ENCODE assay signal across 10 mouse cellular contexts in the genomic region with DNA sequence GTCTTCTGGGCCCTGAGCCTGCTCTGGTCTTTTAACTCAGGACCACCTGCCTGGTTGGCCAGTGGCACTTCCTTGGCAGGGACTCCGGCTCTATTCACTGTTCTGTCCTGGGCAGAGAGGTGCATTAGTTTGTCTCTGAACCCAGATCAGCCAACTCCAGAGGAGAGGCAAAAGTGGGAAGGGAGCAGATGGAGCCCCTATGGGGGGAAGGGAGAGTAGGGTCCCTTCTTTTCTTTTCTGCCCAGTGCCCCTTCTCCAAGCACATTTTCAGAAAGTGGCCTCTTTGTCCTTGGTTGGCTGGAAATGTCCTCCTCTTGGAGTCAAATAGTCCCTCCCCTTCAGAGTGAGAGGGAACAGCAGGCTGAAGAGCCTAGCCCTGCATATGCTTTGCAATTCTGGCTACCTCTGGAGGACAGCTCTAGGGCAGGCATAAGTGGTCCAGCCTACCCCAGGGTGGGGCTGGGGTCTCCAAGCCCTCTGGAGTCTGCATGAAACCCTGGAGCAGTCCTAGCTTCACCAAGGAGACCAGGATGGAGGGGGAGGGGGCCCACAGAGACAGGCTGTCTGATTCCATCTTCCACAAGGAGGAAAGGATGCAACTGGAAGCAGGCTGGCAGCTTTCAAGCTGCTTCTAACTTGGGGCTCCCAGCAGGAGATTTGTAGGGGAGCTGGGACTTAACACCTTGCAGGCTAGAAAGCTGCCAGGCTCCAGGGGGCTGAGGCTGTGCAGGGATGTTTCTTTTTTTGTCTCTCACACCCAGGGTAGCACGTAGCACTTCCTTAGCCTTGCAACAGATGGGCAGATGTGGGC. TPM values are rescaled to one million over a fixed set of nuclear protein-coding genes. Genes with fewer than 3 reads are reported as not detected.
DNase-seq lines count a peak whose midpoint lies in the region; ATAC-seq and TF ChIP-seq lines count a peak whose summit lies in the region.
"Had no signal": no experiment of that assay in that cellular context is flagged by ENCODE, and none has a peak within 500 bp of the region (broad histone marks: within the 10 kb centered on the region; RNA-seq: fewer than 3 reads in every experiment).

No protein-coding gene starts in this region.

- no peaks in the 10 kb centered on the region for H3K9me3 ChIP-seq in embryonic facial prominence, embryonic 12.5 days
- H3K9me3 ChIP-seq in embryonic facial prominence, embryonic 10.5 days: no peaks in the 10 kb centered on the region
- H3K9me3 ChIP-seq in forebrain, postnatal 0 days (ENCODE audit: low read length): no peaks in the 10 kb centered on the region
- no peaks in the 10 kb centered on the region for H3K9me3 ChIP-seq in neural tube, embryonic 15.5 days (replicated peaks)
- H3K9me3 ChIP-seq: megakaryocyte, embryonic 14.5 days had no signal

- no peak overlapping the region for H3K27ac ChIP-seq in embryonic facial prominence, embryonic 12.5 days
- no peak overlapping the region; the same call in 1 of the 2 replicates for H3K27ac ChIP-seq in embryonic facial prominence, embryonic 10.5 days (replicated peaks)
- peak overlapping the region; percentile 59 for H3K27ac ChIP-seq in forebrain, postnatal 0 days (ENCODE audit: low read depth, low read length)
- H3K27ac ChIP-seq in neural tube, embryonic 15.5 days (replicated peaks): peak overlapping the region; percentile 56

- TF ChIP-seq CTCF in forebrain, postnatal 0 days (IDR thresholded peaks at IDR 0.05; ENCODE audit: low read depth): peak; percentile 15

- 36% methylated on average over 2 of the region's 2 CpGs for WGBS in embryonic facial prominence, embryonic 12.5 days
- 41% methylated on average over 2 of the region's 2 CpGs for WGBS in embryonic facial prominence, embryonic 10.5 days
- 13% methylated on average over 2 of the region's 2 CpGs for WGBS in forebrain, postnatal 0 days
- WGBS in neural tube, embryonic 15.5 days: 35% methylated on average over 2 of the region's 2 CpGs

- no peak overlapping the region for H3K9ac ChIP-seq in embryonic facial prominence, embryonic 12.5 days
- 0 out of 2 replicates have a peak overlapping the region, but pooled peaks have one; percentile 14 for H3K9ac ChIP-seq in forebrain, postnatal 0 days
- no peak overlapping the region for H3K9ac ChIP-seq in neural tube, embryonic 15.5 days (replicated peaks)

- no peaks in the 10 kb centered on the region for H3K36me3 ChIP-seq in embryonic facial prominence, embryonic 12.5 days
- no peaks in the 10 kb centered on the region for H3K36me3 ChIP-seq in embryonic facial prominence, embryonic 10.5 days (replicated peaks)
- no peaks in the 10 kb centered on the region for H3K36me3 ChIP-seq in forebrain, postnatal 0 days (ENCODE audit: insufficient read depth)
- H3K36me3 ChIP-seq in neural tube, embryonic 15.5 days: no peaks in the 10 kb centered on the region

- H3K4me2 ChIP-seq in embryonic facial prominence, embryonic 12.5 days (replicated peaks): no peak overlapping the region
- no peak overlapping the region for H3K4me2 ChIP-seq in forebrain, postnatal 0 days (ENCODE audit: low read depth)
- no peak overlapping the region for H3K4me2 ChIP-seq in neural tube, embryonic 15.5 days

- H3K4me1 ChIP-seq in embryonic facial prominence, embryonic 12.5 days: 0 out of 2 replicates have a peak, but pooled peaks cover 6% of the 10 kb centered on the region
- peaks cover 10% of the 10 kb centered on the region for H3K4me1 ChIP-seq in embryonic facial prominence, embryonic 10.5 days
- H3K4me1 ChIP-seq in forebrain, postnatal 0 days (ENCODE audit: insufficient read depth): peaks cover 7% of the 10 kb centered on the region; the same call in 1 of the 2 replicates
- H3K4me1 ChIP-seq in neural tube, embryonic 15.5 days: peaks cover 8% of the 10 kb centered on the region

- DNase-seq in embryonic facial prominence, embryonic 10.5 days (ENCODE audit: low spot score): no peak
- peak; percentile 62 for DNase-seq in forebrain, postnatal 0 days
- peak; percentile 17 to 47 for DNase-seq in layer of hippocampus, postnatal 25 days (ENCODE audit: extremely low spot score in 1 of 2, low spot score in 1 of 2)
- no peak for DNase-seq in gastrocnemius, adult 8-10 months (ENCODE audit: low spot score in 2 of 2)
- no peak for DNase-seq in adipocyte (ENCODE audit: low spot score)
- no peak for DNase-seq in spleen, adult 12 weeks (ENCODE audit: low spot score)

- H3K27me3 ChIP-seq in embryonic facial prominence, embryonic 12.5 days: no peaks in the 10 kb centered on the region
- H3K27me3 ChIP-seq in embryonic facial prominence, embryonic 10.5 days (replicated peaks; ENCODE audit: low read depth, poor library complexity, severe bottlenecking): no peaks in the 10 kb centered on the region
- no peaks in the 10 kb centered on the region for H3K27me3 ChIP-seq in forebrain, postnatal 0 days (ENCODE audit: insufficient read depth, low read length)
- no peaks in the 10 kb centered on the region for H3K27me3 ChIP-seq in neural tube, embryonic 15.5 days (replicated peaks)

- ATAC-seq in embryonic facial prominence, embryonic 12.5 days (ENCODE audit: insufficient number of reproducible peaks, insufficient read depth, low FRiP score, low TSS enrichment): 0 out of 2 replicates have a peak, but pooled peaks have one; percentile 35
- peak; percentile 89 for ATAC-seq in forebrain, postnatal 0 days
- peak; percentile 84 for ATAC-seq in neural tube, embryonic 15.5 days (ENCODE audit: low FRiP score)

- H3K4me3 ChIP-seq in embryonic facial prominence, embryonic 12.5 days: no peak overlapping the region
- H3K4me3 ChIP-seq in embryonic facial prominence, embryonic 10.5 days: no peak overlapping the region
- H3K4me3 ChIP-seq in forebrain, postnatal 0 days (ENCODE audit: low read depth, low read length): no peak overlapping the region
- no peak overlapping the region for H3K4me3 ChIP-seq in neural tube, embryonic 15.5 days (replicated peaks)
- H3K4me3 ChIP-seq: megakaryocyte, embryonic 14.5 days had no signal

RNA-seq across cellular contexts. Expression of gene Pamr1, which starts 49.3 kb away (rescaled TPM):
- 9.1 and 11.4 TPM in 2 replicates for polyA plus RNA-seq in embryonic facial prominence, embryonic 12.5 days (2016; fragmentation: Nextera tagmentation; extraction: Ambion mirVana)
- 0.44 and 0.64 TPM in 2 replicates for polyA plus RNA-seq in embryonic facial prominence, embryonic 10.5 days (2016; fragmentation: Nextera tagmentation; extraction: Ambion mirVana)
- 4.2 and 6.5 TPM in 2 replicates for total RNA-seq in forebrain, postnatal 0 days (2014; rRNA removed)
- 4.3 and 4.4 TPM in 2 replicates for polyA plus RNA-seq in forebrain, postnatal 0 days (2015; fragmentation: Nextera tagmentation; extraction: Ambion mirVana)
- total RNA-seq in layer of hippocampus, postnatal 25 days (2021): 1 to 10 TPM; 8.8 to 8.9 TPM
- 13.9 and 18.6 TPM in 2 replicates for polyA plus RNA-seq in neural tube, embryonic 15.5 days (2015; fragmentation: Nextera tagmentation; extraction: Ambion mirVana)
- 10 to 100 TPM in 1 of 4 experiments, 1 to 10 TPM in 3; 6.7 to 14.8 (median 8.5) TPM for total RNA-seq in gastrocnemius, adult 8-10 months (2022)
- polyA plus RNA-seq: C2C12 had no signal

RNA-seq across cellular contexts. Expression of gene Slc1a2, which starts 59.3 kb away (rescaled TPM):
- polyA plus RNA-seq in embryonic facial prominence, embryonic 12.5 days (2016; fragmentation: Nextera tagmentation; extraction: Ambion mirVana): 1.2 TPM in 2 replicates
- 1.0 and 1.6 TPM in 2 replicates for polyA plus RNA-seq in embryonic facial prominence, embryonic 10.5 days (2016; fragmentation: Nextera tagmentation; extraction: Ambion mirVana)
- total RNA-seq in forebrain, postnatal 0 days (2014; rRNA removed): 77.1 and 82.0 TPM in 2 replicates
- polyA plus RNA-seq in forebrain, postnatal 0 days (2015; fragmentation: Nextera tagmentation; extraction: Ambion mirVana): 8.0 and 18.4 TPM in 2 replicates
- total RNA-seq in layer of hippocampus, postnatal 25 days (2021): 1,000 to 10,000 TPM; 1,831 to 2,193 TPM
- 19.6 and 22.3 TPM in 2 replicates for polyA plus RNA-seq in neural tube, embryonic 15.5 days (2015; fragmentation: Nextera tagmentation; extraction: Ambion mirVana)
- 1 to 10 TPM in 1 of 4 experiments, under 1 TPM in 3; 0.44 to 2.0 (median 0.51) TPM for total RNA-seq in gastrocnemius, adult 8-10 months (2022)
- polyA plus RNA-seq: C2C12 had no signal

Comparison
In these comparisons a context has a peak if more than half of its experiments do, and no peak if none do; other contexts are left out.
1. ATAC-seq: peak in every context shown above with its lines; median percentile 89 in forebrain, postnatal 0 days; 84 in neural tube, embryonic 15.5 days; 35 in embryonic facial prominence, embryonic 12.5 days.
2. H3K27ac ChIP-seq: peak in forebrain, postnatal 0 days (single experiment) and neural tube, embryonic 15.5 days (single experiment); none in embryonic facial prominence, embryonic 12.5 days (single experiment) and embryonic facial prominence, embryonic 10.5 days (single experiment).
3. DNase-seq: peak in forebrain, postnatal 0 days (single experiment) and layer of hippocampus, postnatal 25 days (2 of 2); none in embryonic facial prominence, embryonic 10.5 days (single experiment), gastrocnemius, adult 8-10 months (0 of 2), adipocyte (single experiment) and spleen, adult 12 weeks (single experiment).